9 mouse cellular contexts compared by ENCODE assay signal in genomic region chr4:101718991-101719580, GRCm38 (mm10). TPM values are rescaled to one million over a fixed set of nuclear protein-coding genes. Genes with fewer than 3 reads are reported as not detected.
DNase-seq lines count a peak whose midpoint lies in the region; ATAC-seq and TF ChIP-seq lines count a peak whose summit lies in the region.
"Had no signal": no experiment of that assay in that cellular context is flagged by ENCODE, and none has a peak within 500 bp of the region (broad histone marks: within the 10 kb centered on the region; RNA-seq: fewer than 3 reads in every experiment).

No protein-coding gene starts in this region.

- 0 out of 2 replicates have a peak overlapping the region, but pooled peaks have one; percentile 23 for H3K9ac ChIP-seq in liver, postnatal 0 days (replicated peaks)
- H3K9ac ChIP-seq in embryonic facial prominence, embryonic 12.5 days = no peak overlapping the region
- H3K9ac ChIP-seq: hindbrain, embryonic 13.5 days; liver, embryonic 15.5 days had no signal

- 30% methylated on average over 5 of the region's 5 CpGs for WGBS in liver, postnatal 0 days (ENCODE audit: insufficient replicate concordance)
- WGBS in embryonic facial prominence, embryonic 12.5 days = 6% methylated on average over 5 of the region's 5 CpGs

- TF ChIP-seq EP300 in liver, postnatal 0 days (IDR thresholded peaks at IDR 0.05; ENCODE audit: low read depth) = no peak

- TF ChIP-seq CTCF in liver, postnatal 0 days (IDR thresholded peaks at IDR 0.05; ENCODE audit: low read depth) = no peak

- no peaks in the 10 kb centered on the region for H3K36me3 ChIP-seq in liver, postnatal 0 days (replicated peaks; ENCODE audit: insufficient read depth, low read length)
- H3K36me3 ChIP-seq in embryonic facial prominence, embryonic 12.5 days = no peaks in the 10 kb centered on the region
- H3K36me3 ChIP-seq: hindbrain, embryonic 13.5 days; liver, embryonic 15.5 days had no signal

- peak overlapping the region; percentile 33 for H3K4me2 ChIP-seq in liver, postnatal 0 days (ENCODE audit: low read depth, low read length)
- 0 out of 2 replicates have a peak overlapping the region, but pooled peaks have one; percentile 18 for H3K4me2 ChIP-seq in embryonic facial prominence, embryonic 12.5 days (replicated peaks)
- H3K4me2 ChIP-seq: hindbrain, embryonic 13.5 days; liver, embryonic 15.5 days had no signal

- intact Hi-C loops in heart, postnatal 14 days (cut with DNase I) = no loop called here

- H3K9me3 ChIP-seq in liver, postnatal 0 days (ENCODE audit: low read length) = no peaks in the 10 kb centered on the region
- no peaks in the 10 kb centered on the region for H3K9me3 ChIP-seq in embryonic facial prominence, embryonic 12.5 days
- H3K9me3 ChIP-seq: hindbrain, embryonic 13.5 days; liver, embryonic 15.5 days had no signal

- no peak for DNase-seq in liver, postnatal 0 days
- no peak for DNase-seq in liver
- peak; percentile 25 to 37 for DNase-seq in heart, postnatal 14 days
- DNase-seq in lung, postnatal 36 days = peak; percentile 50
- DNase-seq in cerebellum, adult 8-10 months = no peak

- H3K4me1 ChIP-seq in liver, postnatal 0 days (ENCODE audit: insufficient read depth) = no peaks in the 10 kb centered on the region; the same call in 1 of the 2 replicates
- H3K4me1 ChIP-seq in embryonic facial prominence, embryonic 12.5 days = no peaks in the 10 kb centered on the region
- H3K4me1 ChIP-seq: liver, embryonic 15.5 days had no signal

- ATAC-seq in liver, postnatal 0 days = no peak
- ATAC-seq in embryonic facial prominence, embryonic 12.5 days (ENCODE audit: insufficient number of reproducible peaks, insufficient read depth, low FRiP score, low TSS enrichment) = no peak
- no peak for ATAC-seq in monocyte, adult 5-6 weeks (replicated peaks; ENCODE audit: insufficient number of reproducible peaks, low FRiP score, low TSS enrichment, poor library complexity, severe bottlenecking)

- no peak overlapping the region for H3K27ac ChIP-seq in liver, postnatal 0 days (ENCODE audit: low read depth)
- H3K27ac ChIP-seq in embryonic facial prominence, embryonic 12.5 days = 0 out of 2 replicates have a peak overlapping the region, but pooled peaks have one; percentile 37
- H3K27ac ChIP-seq: hindbrain, embryonic 13.5 days; liver, embryonic 15.5 days had no signal

- peak overlapping the region; percentile 54; the same call in 1 of the 2 replicates for H3K4me3 ChIP-seq in liver, postnatal 0 days (ENCODE audit: low read depth, low read length)
- no peak overlapping the region for H3K4me3 ChIP-seq in embryonic facial prominence, embryonic 12.5 days
- H3K4me3 ChIP-seq: hindbrain, embryonic 13.5 days; liver, embryonic 15.5 days had no signal

- peaks cover 13% of the 10 kb centered on the region for H3K27me3 ChIP-seq in liver, postnatal 0 days (ENCODE audit: insufficient read depth, low read length)
- H3K27me3 ChIP-seq in embryonic facial prominence, embryonic 12.5 days = 0 out of 2 replicates have a peak, but pooled peaks cover 4% of the 10 kb centered on the region

RNA-seq across cellular contexts. Expression of gene Lepr, which starts 1.9 kb away (rescaled TPM):
- 19.0 and 30.1 TPM in 2 replicates for polyA plus RNA-seq in liver, postnatal 0 days (2015; fragmentation: Nextera tagmentation; extraction: Ambion mirVana)
- polyA plus RNA-seq in embryonic facial prominence, embryonic 12.5 days (2016; fragmentation: Nextera tagmentation; extraction: Ambion mirVana) = 12.1 and 13.5 TPM in 2 replicates
- 10 to 100 TPM; 11.2 to 11.9 TPM for total RNA-seq in heart, postnatal 14 days (2021)
- not detected in 3 replicates for total RNA-seq in monocyte, adult 5-6 weeks (2017)

Comparison
In these comparisons a context has a peak if more than half of its experiments do, and no peak if none do; other contexts are left out.
1. DNase-seq: peak in heart, postnatal 14 days (2 of 2) and lung, postnatal 36 days (single experiment); none in liver, postnatal 0 days (single experiment), liver (single experiment) and cerebellum, adult 8-10 months (single experiment).
2. RNA of gene Lepr, which starts 1.9 kb away (total RNA-seq): 11.2 to 11.9 TPM in heart, postnatal 14 days; not detected in monocyte, adult 5-6 weeks; every median in the first group is over 10 times any median in the second.